Mouse (Mus musculus): Measurements from ENCODE around the gene Itln1. TPM values are rescaled to one million over a fixed set of nuclear protein-coding genes. Genes with fewer than 3 reads are reported as not detected.
A peak's percentile ranks its signal among the peaks of the same experiment; 100 is the strongest.

The Itln1 gene
- polyA plus RNA-seq, 1 experiment from 2014 or later: not detected

DNA sequence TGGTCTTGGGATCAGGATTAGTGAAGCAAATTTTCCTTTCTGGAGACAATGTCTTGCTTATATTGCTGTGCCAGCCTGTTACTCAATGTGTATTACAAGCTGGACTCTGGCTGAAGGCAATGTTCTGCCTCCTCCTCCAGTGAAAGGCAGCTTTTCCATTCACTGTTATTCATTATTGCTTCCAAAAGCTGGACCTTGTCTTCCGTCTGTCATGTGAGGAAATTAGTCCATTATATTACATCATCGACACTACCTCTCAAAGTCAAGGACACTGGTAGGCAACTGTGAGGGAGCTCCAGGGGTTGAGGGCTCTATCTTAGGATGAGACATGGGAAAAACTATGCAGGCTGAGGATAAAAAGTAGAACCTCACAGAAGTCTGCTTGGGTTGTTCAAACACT is 21.3 kb upstream of the Itln1 start:
- H3K27ac ChIP-seq (replicated peaks): no peak overlapping the region
- H3K4me3 ChIP-seq: no peak overlapping the region
- no peaks in the 10 kb centered on the region for H3K4me1 ChIP-seq (replicated peaks)
- no peaks in the 10 kb centered on the region for H3K27me3 ChIP-seq
- ATAC-seq (ENCODE audit: low read depth): no peak
- H3K36me3 ChIP-seq: no peaks in the 10 kb centered on the region
- no peaks in the 10 kb centered on the region for H3K9me3 ChIP-seq
- WGBS: 92% methylated on average over 2 of the region's 2 CpGs
- H3K9ac ChIP-seq: no peak overlapping the region
- no peak overlapping the region for H3K4me2 ChIP-seq

DNA sequence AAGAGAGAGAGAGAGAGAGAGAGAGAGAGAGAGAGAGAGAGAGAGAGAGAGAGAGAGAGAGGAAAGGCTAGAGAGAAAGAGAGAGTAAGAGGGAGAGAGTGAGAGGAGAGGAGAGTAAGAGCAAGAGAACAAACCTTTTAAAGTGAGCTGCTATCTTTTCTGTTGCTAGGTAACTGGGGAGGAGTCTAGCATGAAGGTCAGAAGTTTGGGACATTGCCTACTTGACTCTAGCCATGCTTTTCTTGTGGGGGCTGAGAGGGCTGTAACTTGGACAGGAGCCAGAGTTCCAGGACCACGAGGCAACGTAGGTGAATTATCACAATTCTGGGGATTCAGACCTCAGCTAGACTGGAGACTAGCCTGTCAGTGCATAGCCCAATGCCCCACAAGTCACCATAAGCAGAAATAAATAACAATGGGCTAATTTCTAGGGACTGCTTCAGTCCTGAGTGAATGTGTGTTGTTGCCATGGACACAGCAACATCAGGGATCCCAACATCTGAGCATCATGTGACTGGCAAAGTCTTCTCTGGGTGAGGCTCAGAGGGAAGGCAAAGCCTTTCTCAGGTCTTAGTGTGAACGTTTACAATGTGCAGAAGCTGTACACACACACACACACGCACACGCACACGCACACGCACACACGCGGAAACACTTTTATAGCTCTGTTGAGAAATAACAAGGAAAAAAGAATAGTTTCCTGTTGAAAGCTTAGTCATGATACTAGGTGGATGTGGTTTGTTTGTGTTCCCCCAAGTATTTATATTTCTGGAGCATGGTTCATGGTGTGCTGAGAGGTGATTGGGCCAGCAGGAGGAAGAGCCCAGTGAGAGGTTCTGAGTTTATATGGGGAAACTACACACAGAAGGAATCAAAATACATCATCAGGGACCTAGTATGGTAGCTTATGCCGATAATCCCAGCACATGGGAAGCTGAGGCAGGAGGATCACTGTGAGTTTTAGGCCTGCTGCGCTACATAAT is 18.6 kb upstream of the Itln1 start:
- 83% methylated on average over 11 of the region's 11 CpGs for WGBS
- H3K9me3 ChIP-seq: no peaks in the 10 kb centered on the region
- no peak for ATAC-seq (ENCODE audit: low read depth)

GRCm38 (mm10) chr1:171552230-171552629 is 17.1 kb upstream of the Itln1 start:
- H3K4me1 ChIP-seq (replicated peaks): no peaks in the 10 kb centered on the region
- 84% methylated on average over 2 of the region's 2 CpGs for WGBS
- H3K27me3 ChIP-seq: no peaks in the 10 kb centered on the region
- no peaks in the 10 kb centered on the region for H3K36me3 ChIP-seq
- no peak overlapping the region for H3K4me3 ChIP-seq
- no peak overlapping the region for H3K27ac ChIP-seq (replicated peaks)
- no peak for ATAC-seq (ENCODE audit: low read depth)
- no peak overlapping the region for H3K9ac ChIP-seq
- no peaks in the 10 kb centered on the region for H3K9me3 ChIP-seq
- no peak overlapping the region for H3K4me2 ChIP-seq

More for the DNA sequence above, 18.6 kb upstream of the Itln1 start:
- Histone ChIP-seq H3K36me3 (no peaks in the 10 kb centered on the region), H3K27me3 (no peaks in the 10 kb centered on the region), H3K9ac (no peak overlapping the region), H3K4me3 (no peak overlapping the region), H3K27ac (replicated peaks) (no peak overlapping the region), H3K4me1 (replicated peaks) (no peaks in the 10 kb centered on the region), H3K4me2 (no peak overlapping the region)

GRCm38 (mm10) chr1:171551326-171551725 is 16.2 kb upstream of the Itln1 start:
- WGBS: 84% methylated on average over 7 of the region's 7 CpGs
- Histone ChIP-seq H3K9ac (no peak overlapping the region), H3K9me3 (no peaks in the 10 kb centered on the region), H3K4me3 (no peak overlapping the region), H3K27me3 (no peaks in the 10 kb centered on the region), H3K27ac (replicated peaks) (no peak overlapping the region), H3K36me3 (no peaks in the 10 kb centered on the region), H3K4me2 (no peak overlapping the region), H3K4me1 (replicated peaks) (no peaks in the 10 kb centered on the region)
- no peak for ATAC-seq (ENCODE audit: low read depth)

- Histone ChIP-seq H3K36me3 (no peaks in the 10 kb centered on the region), H3K9me3 (peaks cover 11% of the 10 kb centered on the region), H3K4me3 (no peak overlapping the region), H3K9ac (no peak overlapping the region), H3K4me1 (replicated peaks) (no peaks in the 10 kb centered on the region), H3K27me3 (no peaks in the 10 kb centered on the region), H3K27ac (replicated peaks) (no peak overlapping the region), H3K4me2 (no peak overlapping the region)
- no peak for ATAC-seq (ENCODE audit: low read depth)
- 82% methylated on average over 1 of the region's 1 CpGs for WGBS
Measured at GRCm38 (mm10) chr1:171540694-171541093, 5.6 kb upstream of the Itln1 start.

- Histone ChIP-seq H3K4me3 (no peak overlapping the region), H3K4me1 (replicated peaks) (no peaks in the 10 kb centered on the region), H3K27ac (replicated peaks) (no peak overlapping the region), H3K4me2 (no peak overlapping the region), H3K9me3 (peaks cover 6% of the 10 kb centered on the region; the same call in 1 of the 2 replicates), H3K9ac (no peak overlapping the region), H3K27me3 (no peaks in the 10 kb centered on the region), H3K36me3 (no peaks in the 10 kb centered on the region)
- ATAC-seq (ENCODE audit: low read depth): no peak
Measured at GRCm38 (mm10) chr1:171534557-171534956, 537 bp downstream of the Itln1 start.

- Histone ChIP-seq H3K9ac (no peak overlapping the region), H3K4me2 (no peak overlapping the region), H3K27ac (replicated peaks) (no peak overlapping the region), H3K27me3 (no peaks in the 10 kb centered on the region), H3K9me3 (no peaks in the 10 kb centered on the region), H3K36me3 (no peaks in the 10 kb centered on the region), H3K4me1 (replicated peaks) (no peaks in the 10 kb centered on the region), H3K4me3 (no peak overlapping the region)
- ATAC-seq (ENCODE audit: low read depth): no peak
- 63% methylated on average over 2 of the region's 2 CpGs for WGBS
Measured at GRCm38 (mm10) chr1:171532830-171533229, 2.3 kb downstream of the Itln1 start.

DNA sequence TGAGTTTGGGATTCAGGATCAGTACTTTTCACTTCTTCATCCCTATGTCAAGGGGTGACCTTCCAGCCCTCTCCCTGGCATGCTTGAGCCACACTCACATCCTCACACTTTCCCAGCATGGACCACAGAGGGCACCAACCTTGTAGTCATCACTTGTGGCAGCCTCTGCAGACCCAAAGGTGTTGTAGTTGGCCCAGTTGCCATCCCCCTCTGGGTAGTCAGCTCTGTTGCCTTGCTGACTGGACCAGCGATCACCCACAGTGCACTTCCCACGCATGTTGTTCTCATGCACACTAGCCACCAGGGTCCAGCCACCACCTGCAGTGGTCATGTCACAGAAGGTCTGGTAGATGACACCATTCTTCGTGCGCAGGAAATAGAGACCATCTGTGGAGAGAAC is 3.7 kb downstream of the Itln1 start:
- Histone ChIP-seq H3K27ac (replicated peaks) (no peak overlapping the region), H3K36me3 (no peaks in the 10 kb centered on the region), H3K9me3 (no peaks in the 10 kb centered on the region), H3K4me2 (no peak overlapping the region), H3K4me3 (no peak overlapping the region), H3K27me3 (no peaks in the 10 kb centered on the region), H3K4me1 (replicated peaks) (no peaks in the 10 kb centered on the region), H3K9ac (no peak overlapping the region)
- 92% methylated on average over 4 of the region's 4 CpGs for WGBS
- ATAC-seq (ENCODE audit: low read depth): no peak

GRCm38 (mm10) chr1:171515557-171515956 is 19.5 kb downstream of the Itln1 start:
- Histone ChIP-seq H3K27me3 (no peaks in the 10 kb centered on the region), H3K9ac (no peak overlapping the region), H3K27ac (replicated peaks) (no peak overlapping the region), H3K36me3 (no peaks in the 10 kb centered on the region), H3K4me2 (no peak overlapping the region), H3K4me1 (replicated peaks) (no peaks in the 10 kb centered on the region), H3K9me3 (no peaks in the 10 kb centered on the region), H3K4me3 (no peak overlapping the region)
- WGBS: 84% methylated on average over 4 of the region's 4 CpGs
- no peak for ATAC-seq (ENCODE audit: low read depth)

DNA sequence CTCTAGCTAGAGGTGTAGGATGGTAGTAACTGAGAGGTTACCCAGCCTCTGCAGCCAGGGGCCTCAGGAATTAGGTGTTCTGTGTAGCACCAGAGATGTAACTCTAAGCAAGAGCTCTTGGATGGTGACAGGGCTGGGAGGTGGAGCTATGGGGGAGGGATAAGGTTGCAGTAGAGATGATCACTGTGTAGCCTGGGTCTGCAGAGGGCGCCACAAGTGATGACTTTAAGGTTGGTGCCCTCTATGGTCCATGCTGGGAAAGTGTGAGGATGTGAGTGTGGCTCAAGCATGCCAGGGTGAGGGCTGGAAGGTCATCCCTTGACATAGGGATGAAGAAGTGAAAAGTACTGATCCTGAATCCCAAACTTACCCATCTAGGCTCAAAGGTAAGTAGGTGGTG is 20.1 kb downstream of the Itln1 start:
- no peaks in the 10 kb centered on the region for H3K9me3 ChIP-seq
- H3K4me3 ChIP-seq: no peak overlapping the region
- 50% methylated on average over 1 of the region's 1 CpGs for WGBS
- no peaks in the 10 kb centered on the region for H3K27me3 ChIP-seq
- no peaks in the 10 kb centered on the region for H3K36me3 ChIP-seq
- ATAC-seq (ENCODE audit: low read depth): no peak
- H3K4me2 ChIP-seq: no peak overlapping the region
- H3K27ac ChIP-seq (replicated peaks): no peak overlapping the region
- H3K4me1 ChIP-seq (replicated peaks): no peaks in the 10 kb centered on the region
- H3K9ac ChIP-seq: no peak overlapping the region

- no peaks in the 10 kb centered on the region for H3K9me3 ChIP-seq
- no peak overlapping the region for H3K9ac ChIP-seq
- H3K4me1 ChIP-seq (replicated peaks): no peaks in the 10 kb centered on the region
- no peak overlapping the region for H3K27ac ChIP-seq (replicated peaks)
- H3K36me3 ChIP-seq: no peaks in the 10 kb centered on the region
- no peaks in the 10 kb centered on the region for H3K27me3 ChIP-seq
- 96% methylated on average over 1 of the region's 1 CpGs for WGBS
- ATAC-seq (ENCODE audit: low read depth): no peak
- H3K4me2 ChIP-seq: no peak overlapping the region
- no peak overlapping the region for H3K4me3 ChIP-seq
Measured at GRCm38 (mm10) chr1:171513760-171514159, 21.3 kb downstream of the Itln1 start.

DNA sequence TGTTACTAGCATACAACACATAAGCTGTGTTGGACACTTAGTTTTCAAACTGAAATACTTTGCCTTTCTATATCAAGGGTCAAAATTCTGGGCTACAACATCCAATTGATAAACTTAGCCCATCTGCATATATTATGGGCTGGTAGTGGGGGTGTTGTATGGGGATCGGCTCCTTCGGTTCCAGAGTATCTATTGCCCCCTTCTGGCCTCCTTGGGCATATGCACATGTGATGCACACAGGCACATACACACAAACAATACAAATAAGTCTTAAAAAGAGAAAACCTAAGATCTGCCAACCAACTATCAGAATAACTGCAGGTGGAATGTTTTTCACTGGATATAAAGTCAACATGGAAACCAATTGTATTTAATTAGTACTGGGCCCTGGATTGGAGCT is 21.9 kb downstream of the Itln1 start:
- 89% methylated on average over 2 of the region's 2 CpGs for WGBS
- Histone ChIP-seq H3K9ac (no peak overlapping the region), H3K9me3 (no peaks in the 10 kb centered on the region), H3K27me3 (no peaks in the 10 kb centered on the region), H3K36me3 (no peaks in the 10 kb centered on the region), H3K4me3 (no peak overlapping the region), H3K27ac (replicated peaks) (no peak overlapping the region), H3K4me2 (no peak overlapping the region), H3K4me1 (replicated peaks) (no peaks in the 10 kb centered on the region)
- ATAC-seq (ENCODE audit: low read depth): no peak

- Histone ChIP-seq H3K4me3 (peak overlapping the region; percentile 51), H3K4me2 (peak overlapping the region; percentile 62), H3K4me1 (replicated peaks) (peaks cover 25% of the 10 kb centered on the region), H3K27ac (replicated peaks) (no peak overlapping the region), H3K27me3 (no peaks in the 10 kb centered on the region), H3K36me3 (0 out of 2 replicates have a peak, but pooled peaks cover 14% of the 10 kb centered on the region), H3K9me3 (0 out of 2 replicates have a peak, but pooled peaks cover 5% of the 10 kb centered on the region), H3K9ac (peak overlapping the region; percentile 77; the same call in 1 of the 2 replicates)
- no peak for ATAC-seq (ENCODE audit: low read depth)
- WGBS: 76% methylated on average over 4 of the region's 4 CpGs
Measured at GRCm38 (mm10) chr1:171504586-171504985, 30.5 kb downstream of the Itln1 start.
